Mouse (Mus musculus): Measurements from ENCODE around the gene Pced1b. TPM values are rescaled to one million over a fixed set of nuclear protein-coding genes. Genes with fewer than 3 reads are reported as not detected.

The Pced1b gene
- polyA plus RNA-seq, 2 experiments from 2014 or later: 55.6 to 62.1 TPM

Other genes starting within 250 kb of the Pced1b start
- gene Slc38a4, start 191.2 kb upstream of the Pced1b start, polyA plus RNA-seq (2017; shearing (Covaris generic)): not detected
- gene Amigo2, start 180 bp downstream of the Pced1b start, polyA plus RNA-seq (2017; shearing (Covaris generic)): 1 to 10 TPM; 1.1 to 2.0 TPM